Mouse (Mus musculus): ENCODE measurements around the gene Nucb1. TPM values are rescaled to one million over a fixed set of nuclear protein-coding genes. Genes with fewer than 3 reads are reported as not detected.

The Nucb1 gene
- polyA plus RNA-seq, 1 experiment from 2014 or later: 90.4 TPM

DNA sequence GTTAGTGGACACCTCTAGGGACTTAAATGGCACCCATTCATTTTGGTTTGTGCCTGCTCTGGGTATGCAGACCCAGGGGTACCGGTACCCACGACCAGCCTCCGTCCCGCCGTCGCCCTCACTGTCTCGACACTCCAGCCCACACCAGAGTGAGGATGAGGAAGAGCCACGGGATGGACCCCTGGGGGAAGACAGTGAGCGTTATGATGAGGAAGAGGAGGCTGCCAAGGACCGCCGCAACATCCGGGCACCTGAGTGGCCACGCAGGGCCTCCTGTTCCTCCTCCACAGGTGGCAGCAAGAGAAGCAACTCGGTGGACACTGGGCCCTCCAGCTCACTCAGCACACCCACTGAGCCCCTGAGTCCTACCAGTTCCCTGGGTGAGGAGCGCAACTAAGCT lies 55.2 kb downstream of the Nucb1 start:
- Histone ChIP-seq H3K4me2 (ENCODE audit: low read depth, low read length, severe bottlenecking) (no peak overlapping the region), H3K4me1 (replicated peaks; ENCODE audit: control insufficient read depth, insufficient read depth, low read length) (no peaks in the 10 kb centered on the region; the same call in 1 of the 2 replicates), H3K9ac (ENCODE audit: low read length) (no peak overlapping the region), H3K27me3 (ENCODE audit: control insufficient read depth, insufficient read depth, low read length) (no peaks in the 10 kb centered on the region), H3K4me3 (ENCODE audit: low read depth, low read length) (no peak overlapping the region), H3K27ac (ENCODE audit: low read depth, low read length) (no peak overlapping the region), H3K9me3 (ENCODE audit: control insufficient read depth, low read length) (no peaks in the 10 kb centered on the region), H3K36me3 (ENCODE audit: control insufficient read depth, insufficient read depth, low read length) (peaks cover 3% of the 10 kb centered on the region; the same call in 1 of the 2 replicates)
- no peak for DNase-seq (ENCODE audit: low spot score)
- 84% methylated on average over 15 of the region's 15 CpGs for WGBS
- no peak for ATAC-seq (replicated peaks; ENCODE audit: low FRiP score)

- DNase-seq (ENCODE audit: low spot score) (peak; percentile 90), ATAC-seq (replicated peaks; ENCODE audit: low FRiP score) (peak; percentile 71)
- Histone ChIP-seq H3K4me1 (replicated peaks; ENCODE audit: control insufficient read depth, insufficient read depth, low read length) (no peaks in the 10 kb centered on the region), H3K9me3 (ENCODE audit: control insufficient read depth, low read length) (no peaks in the 10 kb centered on the region), H3K27ac (ENCODE audit: low read depth, low read length) (no peak overlapping the region), H3K36me3 (ENCODE audit: control insufficient read depth, insufficient read depth, low read length) (no peaks in the 10 kb centered on the region), H3K4me2 (ENCODE audit: low read depth, low read length, severe bottlenecking) (no peak overlapping the region), H3K9ac (ENCODE audit: low read length) (no peak overlapping the region), H3K4me3 (ENCODE audit: low read depth, low read length) (no peak overlapping the region), H3K27me3 (ENCODE audit: control insufficient read depth, insufficient read depth, low read length) (no peaks in the 10 kb centered on the region)
- 52% methylated on average over 23 of the region's 23 CpGs for WGBS
Measured at GRCm38 (mm10) chr7:45451344-45451982, 58.7 kb downstream of the Nucb1 start.

DNA sequence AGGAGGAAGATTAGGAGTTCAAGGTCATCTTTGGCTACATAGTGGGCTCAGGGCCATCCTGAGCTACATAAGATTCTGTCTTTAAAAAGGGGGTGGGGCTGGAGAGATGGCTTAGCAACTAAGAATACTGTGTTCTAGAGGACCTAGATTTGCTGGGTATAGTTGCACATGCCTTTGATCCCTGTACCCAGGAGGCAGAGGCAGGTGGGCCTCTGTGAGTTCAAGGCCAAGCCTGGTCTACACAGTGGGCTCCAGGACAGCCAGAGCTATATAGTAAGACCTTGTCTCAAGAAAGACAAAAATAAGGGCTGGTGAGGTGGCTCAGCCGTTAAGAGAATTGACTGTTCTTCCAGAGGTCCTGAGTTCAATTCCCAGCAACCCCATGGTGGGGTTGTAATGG lies 60.2 kb downstream of the Nucb1 start:
- Histone ChIP-seq H3K27ac (ENCODE audit: low read depth, low read length) (no peak overlapping the region), H3K4me3 (ENCODE audit: low read depth, low read length) (no peak overlapping the region), H3K36me3 (ENCODE audit: control insufficient read depth, insufficient read depth, low read length) (no peaks in the 10 kb centered on the region), H3K4me1 (replicated peaks; ENCODE audit: control insufficient read depth, insufficient read depth, low read length) (no peaks in the 10 kb centered on the region), H3K27me3 (ENCODE audit: control insufficient read depth, insufficient read depth, low read length) (no peaks in the 10 kb centered on the region), H3K9me3 (ENCODE audit: control insufficient read depth, low read length) (no peaks in the 10 kb centered on the region), H3K9ac (ENCODE audit: low read length) (no peak overlapping the region), H3K4me2 (ENCODE audit: low read depth, low read length, severe bottlenecking) (no peak overlapping the region)
- WGBS: 93% methylated on average over 1 of the region's 1 CpGs
- ATAC-seq (replicated peaks; ENCODE audit: low FRiP score) (no peak), DNase-seq (ENCODE audit: low spot score) (no peak)

DNA sequence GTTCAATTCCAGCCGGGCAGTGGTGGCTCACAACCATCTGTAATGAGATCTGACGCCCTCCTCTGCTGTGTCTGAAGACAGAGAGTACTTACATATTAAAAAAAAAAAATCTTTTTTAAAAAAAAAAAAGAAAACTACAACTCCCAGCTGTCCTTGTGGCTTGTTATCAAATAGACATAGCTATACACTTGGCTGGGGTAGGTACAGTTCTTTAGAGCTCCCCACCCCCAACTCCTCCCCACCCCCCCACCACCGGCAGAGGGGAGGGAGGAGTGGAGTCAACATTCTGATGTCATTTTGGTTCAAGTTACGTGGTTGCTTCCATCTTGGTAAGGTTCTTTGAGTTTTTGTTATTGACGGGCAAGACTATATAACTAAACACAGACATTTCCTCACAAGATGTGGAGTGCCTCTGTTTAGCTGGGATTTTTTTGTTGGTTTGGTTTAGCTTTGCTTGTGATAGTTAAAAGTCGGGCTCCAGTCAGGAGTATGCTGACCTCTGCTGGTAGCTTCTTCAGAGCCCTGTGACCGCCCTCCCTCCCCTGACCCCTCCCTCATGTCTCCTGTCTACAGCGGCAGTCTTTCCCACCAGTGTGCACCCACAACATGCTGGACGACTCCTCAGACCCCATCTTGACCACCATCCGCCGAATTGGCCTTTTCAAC lies 62.7 kb downstream of the Nucb1 start:
- Histone ChIP-seq H3K9ac (ENCODE audit: low read length) (no peak overlapping the region), H3K4me1 (replicated peaks; ENCODE audit: control insufficient read depth, insufficient read depth, low read length) (no peaks in the 10 kb centered on the region), H3K4me3 (ENCODE audit: low read depth, low read length) (no peak overlapping the region), H3K27me3 (ENCODE audit: control insufficient read depth, insufficient read depth, low read length) (no peaks in the 10 kb centered on the region), H3K27ac (ENCODE audit: low read depth, low read length) (no peak overlapping the region), H3K36me3 (ENCODE audit: control insufficient read depth, insufficient read depth, low read length) (no peaks in the 10 kb centered on the region; the same call in 1 of the 2 replicates), H3K4me2 (ENCODE audit: low read depth, low read length, severe bottlenecking) (no peak overlapping the region), H3K9me3 (ENCODE audit: control insufficient read depth, low read length) (no peaks in the 10 kb centered on the region)
- ATAC-seq (replicated peaks; ENCODE audit: low FRiP score) (no peak), DNase-seq (ENCODE audit: low spot score) (no peak)
- WGBS: 39% methylated on average over 11 of the region's 11 CpGs

DNA sequence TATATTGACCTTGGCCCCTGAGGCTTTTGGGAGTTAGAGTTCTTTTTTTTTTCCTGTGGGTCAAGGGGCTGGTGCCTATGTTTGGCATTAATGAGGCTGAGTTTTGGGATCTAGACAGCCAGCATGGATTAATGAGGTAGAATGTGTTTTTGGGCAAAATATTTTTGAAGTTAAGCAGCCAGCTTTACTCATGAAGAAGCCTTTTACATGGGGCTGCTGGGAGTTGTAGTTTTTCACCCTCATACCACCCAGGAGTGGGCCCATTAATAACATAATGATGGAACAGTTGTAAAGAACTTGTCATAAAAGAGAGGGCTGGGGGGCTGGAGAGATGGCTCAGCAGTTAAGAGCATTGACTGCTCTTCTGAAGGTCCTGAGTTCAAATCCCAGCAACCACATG lies 63.6 kb downstream of the Nucb1 start:
- no peaks in the 10 kb centered on the region for H3K27me3 ChIP-seq (ENCODE audit: control insufficient read depth, insufficient read depth, low read length)
- no peaks in the 10 kb centered on the region for H3K4me1 ChIP-seq (replicated peaks; ENCODE audit: control insufficient read depth, insufficient read depth, low read length)
- no peaks in the 10 kb centered on the region; the same call in 1 of the 2 replicates for H3K36me3 ChIP-seq (ENCODE audit: control insufficient read depth, insufficient read depth, low read length)
- H3K4me2 ChIP-seq (ENCODE audit: low read depth, low read length, severe bottlenecking): no peak overlapping the region
- no peak overlapping the region for H3K27ac ChIP-seq (ENCODE audit: low read depth, low read length)
- H3K9ac ChIP-seq (ENCODE audit: low read length): no peak overlapping the region
- DNase-seq (ENCODE audit: low spot score): no peak
- H3K9me3 ChIP-seq (ENCODE audit: control insufficient read depth, low read length): no peaks in the 10 kb centered on the region
- H3K4me3 ChIP-seq (ENCODE audit: low read depth, low read length): no peak overlapping the region
- ATAC-seq (replicated peaks; ENCODE audit: low FRiP score): no peak

DNA sequence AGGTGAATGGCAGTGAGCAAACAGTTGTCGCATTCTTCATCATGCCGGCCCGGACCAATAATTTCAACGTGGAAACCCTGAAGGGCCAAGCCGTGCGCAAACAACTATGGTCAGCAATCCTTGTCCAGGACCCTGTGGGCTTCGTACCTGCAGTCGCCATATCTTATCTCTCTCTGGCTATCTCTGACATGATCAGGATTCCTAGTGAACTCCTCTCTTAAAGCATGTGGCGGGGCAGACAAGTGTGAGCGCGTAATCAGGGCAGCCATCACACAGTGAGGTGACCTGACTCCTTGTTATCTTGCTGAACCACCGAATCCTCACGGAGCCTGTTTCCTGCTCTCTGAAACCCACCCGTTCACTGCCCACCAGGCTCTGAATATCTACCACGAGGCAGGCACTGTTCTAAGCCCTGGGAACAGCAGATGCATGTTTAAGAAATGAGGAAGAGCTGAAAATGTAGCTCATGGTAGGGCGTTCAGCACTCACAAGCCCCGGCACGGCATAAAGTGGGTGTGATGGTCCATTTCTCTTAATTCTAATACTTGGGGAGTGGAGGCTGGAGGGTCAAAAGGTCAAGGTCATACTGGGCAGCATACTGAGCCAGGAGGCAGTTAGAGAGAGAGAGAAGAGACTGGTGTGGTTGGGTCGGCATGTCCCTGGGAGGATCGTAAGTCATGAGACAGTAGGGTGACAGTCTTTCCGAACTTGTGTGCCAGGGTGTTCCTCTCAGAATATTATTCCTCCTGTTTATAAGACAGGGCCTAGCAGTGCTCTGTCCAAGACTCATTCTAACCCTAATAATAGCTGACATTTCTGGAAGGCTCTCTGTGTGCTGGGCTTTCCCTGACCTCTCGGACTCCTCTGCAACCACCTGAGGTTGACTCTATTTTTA lies 66.4 kb downstream of the Nucb1 start:
- Histone ChIP-seq H3K27me3 (ENCODE audit: control insufficient read depth, insufficient read depth, low read length) (no peaks in the 10 kb centered on the region), H3K4me3 (ENCODE audit: low read depth, low read length) (no peak overlapping the region), H3K36me3 (ENCODE audit: control insufficient read depth, insufficient read depth, low read length) (no peaks in the 10 kb centered on the region; the same call in 1 of the 2 replicates), H3K9me3 (ENCODE audit: control insufficient read depth, low read length) (no peaks in the 10 kb centered on the region), H3K9ac (ENCODE audit: low read length) (no peak overlapping the region), H3K4me2 (ENCODE audit: low read depth, low read length, severe bottlenecking) (no peak overlapping the region), H3K4me1 (replicated peaks; ENCODE audit: control insufficient read depth, insufficient read depth, low read length) (no peaks in the 10 kb centered on the region), H3K27ac (ENCODE audit: low read depth, low read length) (no peak overlapping the region)
- DNase-seq (ENCODE audit: low spot score) (no peak), ATAC-seq (replicated peaks; ENCODE audit: low FRiP score) (no peak)
- WGBS: 91% methylated on average over 22 of the region's 22 CpGs

Small RNA genes lying within 50 kb of the gene (microRNA-seq; reads per million reads assigned to microRNA genes)
- gene Gm22133 (ENCODE audit: insufficient number of aligned reads): not detected

Other genes with a start within 250 kb of the Nucb1 start
- gene Slc6a21, start 232.9 kb downstream of the Nucb1 start, polyA plus RNA-seq (2014; fragmentation: Nextera tagmentation; extraction: Ambion mirVana): not detected in 2 replicates
- 5.6 and 6.8 TPM in 2 replicates for gene Trpm4, start 176.6 kb downstream of the Nucb1 start, polyA plus RNA-seq (2014; fragmentation: Nextera tagmentation; extraction: Ambion mirVana)
- not detected in 2 replicates for gene Hrc, start 175.1 kb downstream of the Nucb1 start, polyA plus RNA-seq (2014; fragmentation: Nextera tagmentation; extraction: Ambion mirVana)
- gene Ppfia3, start 143.4 kb downstream of the Nucb1 start, polyA plus RNA-seq (2014; fragmentation: Nextera tagmentation; extraction: Ambion mirVana): 11.6 and 13.0 TPM in 2 replicates
- gene Lin7b, start 139.8 kb downstream of the Nucb1 start, polyA plus RNA-seq (2014; fragmentation: Nextera tagmentation; extraction: Ambion mirVana): 0.48 and 1.5 TPM in 2 replicates
- gene Snrnp70, start 114.7 kb downstream of the Nucb1 start, polyA plus RNA-seq (2014; fragmentation: Nextera tagmentation; extraction: Ambion mirVana): 79.8 and 87.9 TPM in 2 replicates
- gene Kcna7, start 104.8 kb downstream of the Nucb1 start, polyA plus RNA-seq (2014; fragmentation: Nextera tagmentation; extraction: Ambion mirVana): not detected in 2 replicates
- 0.33 and 0.67 TPM in 2 replicates for gene Ntf5, start 96.7 kb downstream of the Nucb1 start, polyA plus RNA-seq (2014; fragmentation: Nextera tagmentation; extraction: Ambion mirVana)
- gene Lhb, start 89.6 kb downstream of the Nucb1 start, polyA plus RNA-seq (2014; fragmentation: Nextera tagmentation; extraction: Ambion mirVana): not detected in 2 replicates
- 37.0 and 37.6 TPM in 2 replicates for gene Gys1, start 75.6 kb downstream of the Nucb1 start, polyA plus RNA-seq (2014; fragmentation: Nextera tagmentation; extraction: Ambion mirVana)
- gene Ruvbl2, start 72.3 kb downstream of the Nucb1 start, polyA plus RNA-seq (2014; fragmentation: Nextera tagmentation; extraction: Ambion mirVana): 175 and 183 TPM in 2 replicates
- gene Ftl1, start 50.5 kb downstream of the Nucb1 start, polyA plus RNA-seq (2014; fragmentation: Nextera tagmentation; extraction: Ambion mirVana): 4,947 and 5,145 TPM in 2 replicates
- gene Bax, start 43.5 kb downstream of the Nucb1 start, polyA plus RNA-seq (2014; fragmentation: Nextera tagmentation; extraction: Ambion mirVana): 192 and 202 TPM in 2 replicates
- gene Tulp2, start 28.5 kb downstream of the Nucb1 start, polyA plus RNA-seq (2014; fragmentation: Nextera tagmentation; extraction: Ambion mirVana): 0.13 and 0.29 TPM in 2 replicates
- gene Gm45808, start 23.6 kb downstream of the Nucb1 start, polyA plus RNA-seq (2014; fragmentation: Nextera tagmentation; extraction: Ambion mirVana): not detected in 2 replicates
- gene Dhdh, start 21.6 kb downstream of the Nucb1 start, polyA plus RNA-seq (2014; fragmentation: Nextera tagmentation; extraction: Ambion mirVana): 4.3 and 4.6 TPM in 2 replicates
- gene Ppp1r15a, start 15.9 kb upstream of the Nucb1 start, polyA plus RNA-seq (2014; fragmentation: Nextera tagmentation; extraction: Ambion mirVana): 17.4 and 17.8 TPM in 2 replicates
- gene Plekha4, start 15.9 kb upstream of the Nucb1 start, polyA plus RNA-seq (2014; fragmentation: Nextera tagmentation; extraction: Ambion mirVana): 0.80 and 1.5 TPM in 2 replicates
- gene Hsd17b14, start 44.5 kb upstream of the Nucb1 start, polyA plus RNA-seq (2014; fragmentation: Nextera tagmentation; extraction: Ambion mirVana): 0.25 and 1.2 TPM in 2 replicates
- gene Bcat2, start 59.7 kb upstream of the Nucb1 start, polyA plus RNA-seq (2014; fragmentation: Nextera tagmentation; extraction: Ambion mirVana): 24.8 and 25.7 TPM in 2 replicates
- not detected in 2 replicates for gene Fgf21, start 105.1 kb upstream of the Nucb1 start, polyA plus RNA-seq (2014; fragmentation: Nextera tagmentation; extraction: Ambion mirVana)
- gene Fut1, start 106.9 kb upstream of the Nucb1 start, polyA plus RNA-seq (2014; fragmentation: Nextera tagmentation; extraction: Ambion mirVana): not detected in 2 replicates
- not detected in 2 replicates for gene Izumo1, start 111.4 kb upstream of the Nucb1 start, polyA plus RNA-seq (2014; fragmentation: Nextera tagmentation; extraction: Ambion mirVana)
- gene Rasip1, start 117.1 kb upstream of the Nucb1 start, polyA plus RNA-seq (2014; fragmentation: Nextera tagmentation; extraction: Ambion mirVana): 6.5 and 7.3 TPM in 2 replicates
- 1.7 and 3.3 TPM in 2 replicates for gene Mamstr, start 129.6 kb upstream of the Nucb1 start, polyA plus RNA-seq (2014; fragmentation: Nextera tagmentation; extraction: Ambion mirVana)
- 0.15 TPM in 1 of 2 replicates, not detected in the other for gene Fut2, start 156.0 kb upstream of the Nucb1 start, polyA plus RNA-seq (2014; fragmentation: Nextera tagmentation; extraction: Ambion mirVana)
- 0.41 TPM in 1 of 2 replicates, not detected in the other for gene Ntn5, start 173.6 kb upstream of the Nucb1 start, polyA plus RNA-seq (2014; fragmentation: Nextera tagmentation; extraction: Ambion mirVana)
- 0.39 and 0.52 TPM in 2 replicates for gene Sec1, start 184.0 kb upstream of the Nucb1 start, polyA plus RNA-seq (2014; fragmentation: Nextera tagmentation; extraction: Ambion mirVana)
- gene Car11, start 189.4 kb upstream of the Nucb1 start, polyA plus RNA-seq (2014; fragmentation: Nextera tagmentation; extraction: Ambion mirVana): 3.6 and 4.1 TPM in 2 replicates
- gene Dbp, start 194.7 kb upstream of the Nucb1 start, polyA plus RNA-seq (2014; fragmentation: Nextera tagmentation; extraction: Ambion mirVana): 2.9 and 3.3 TPM in 2 replicates
- gene Rpl18, start 205.1 kb upstream of the Nucb1 start, polyA plus RNA-seq (2014; fragmentation: Nextera tagmentation; extraction: Ambion mirVana): 936 and 958 TPM in 2 replicates
- 27.0 and 27.9 TPM in 2 replicates for gene Sphk2, start 207.6 kb upstream of the Nucb1 start, polyA plus RNA-seq (2014; fragmentation: Nextera tagmentation; extraction: Ambion mirVana)
- 0.80 and 1.2 TPM in 2 replicates for gene Fam83e, start 210.8 kb upstream of the Nucb1 start, polyA plus RNA-seq (2014; fragmentation: Nextera tagmentation; extraction: Ambion mirVana)
- not detected in 2 replicates for gene Spaca4, start 215.4 kb upstream of the Nucb1 start, polyA plus RNA-seq (2014; fragmentation: Nextera tagmentation; extraction: Ambion mirVana)